Mouse (Mus musculus): Measurements from ENCODE around the gene Pcbp2.

DNA sequence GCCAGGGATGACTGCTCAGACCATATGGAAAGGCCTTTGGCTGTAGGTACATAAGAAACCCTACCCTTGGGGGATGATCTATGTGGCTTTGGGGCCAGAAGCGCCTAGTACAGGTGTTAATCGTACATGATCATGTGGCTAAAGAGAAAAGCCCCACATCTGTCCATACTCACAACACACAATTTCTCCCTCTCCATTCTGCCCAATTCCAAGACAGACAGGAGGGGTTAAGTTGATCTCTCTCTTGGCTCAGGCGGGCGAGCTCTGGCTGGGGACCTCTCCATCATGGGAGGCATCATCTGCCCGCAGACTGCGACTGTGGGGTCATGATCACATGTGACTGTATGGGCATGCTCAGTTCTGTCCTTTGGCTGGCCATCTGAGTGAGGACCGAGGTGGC, 63.6 kb downstream of the Pcbp2 start:
- no peak for TF ChIP-seq CTCF (IDR thresholded peaks at IDR 0.05; ENCODE audit: control insufficient read depth, insufficient read depth, low read length)
- no peak for TF ChIP-seq POLR2A (IDR thresholded peaks at IDR 0.05; ENCODE audit: borderline replicate concordance, control insufficient read depth, low read depth, low read length)
